Mouse (Mus musculus): ENCODE measurements around the gene Mrpl10.

DNA sequence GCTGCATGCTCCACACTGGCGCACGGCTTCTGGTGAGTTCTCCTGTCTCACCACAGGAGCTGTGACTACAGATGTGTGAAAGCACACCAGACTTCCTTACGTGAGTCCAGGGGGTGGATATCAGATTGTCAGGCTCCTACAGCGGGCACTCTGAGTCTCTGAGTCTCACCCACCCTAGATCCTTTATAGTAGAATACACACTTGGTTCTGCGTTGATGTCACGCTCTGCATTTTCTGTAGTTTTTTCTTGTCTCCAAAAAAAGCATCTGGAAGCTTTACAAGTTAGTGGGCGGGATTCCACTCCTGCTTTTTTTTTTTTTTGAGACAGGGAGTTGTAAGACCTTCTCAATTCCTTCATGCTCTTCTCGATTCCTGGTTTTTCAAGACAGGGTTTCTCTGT lies 3.5 kb downstream of the Mrpl10 start:
- TF ChIP-seq CHD1 (IDR thresholded peaks at IDR 0.05; ENCODE audit: low read depth, low read length) (no peak), KAT2A (IDR thresholded peaks at IDR 0.05; ENCODE audit: insufficient replicate concordance, low read length) (no peak), CTCF (conservative IDR thresholded peaks at IDR 0.05 in 1 of 2, IDR thresholded peaks at IDR 0.05 in 1 of 2; ENCODE audit: low read depth in 2 of 2, low read length in 2 of 2) (no peak), UBTF (IDR thresholded peaks at IDR 0.05; ENCODE audit: low read depth, low read length) (no peak), TBP (conservative IDR thresholded peaks at IDR 0.05; ENCODE audit: low read depth, low read length) (no peak), ZNF384 (IDR thresholded peaks at IDR 0.05; ENCODE audit: low read depth, low read length) (no peak), SMC3 (IDR thresholded peaks at IDR 0.05; ENCODE audit: low read depth, low read length) (no peak), E2F4 (IDR thresholded peaks at IDR 0.05; ENCODE audit: insufficient replicate concordance, low read depth, low read length) (no peak), MAX (IDR thresholded peaks at IDR 0.05; ENCODE audit: low read length) (no peak)
